24 mouse cellular contexts compared by ENCODE assay signal in genomic region chr5:125321836-125322235, GRCm38 (mm10). TPM values are rescaled to one million over a fixed set of nuclear protein-coding genes. Genes with fewer than 3 reads are reported as not detected.
DNase-seq lines count a peak whose midpoint lies in the region; ATAC-seq and TF ChIP-seq lines count a peak whose summit lies in the region.
"Had no signal": no experiment of that assay in that cellular context is flagged by ENCODE, and none has a peak within 500 bp of the region (broad histone marks: within the 10 kb centered on the region; RNA-seq: fewer than 3 reads in every experiment).

No protein-coding gene starts in this region.

- no peak overlapping the region for H3K4me2 ChIP-seq in forebrain, postnatal 0 days (ENCODE audit: low read depth)
- no peak overlapping the region for H3K4me2 ChIP-seq in forebrain, embryonic 14.5 days (ENCODE audit: low read length)
- H3K4me2 ChIP-seq: embryonic facial prominence, embryonic 13.5 days; forebrain, embryonic 15.5 days; heart, embryonic 12.5 days had no signal

- H3K4me3 ChIP-seq in forebrain, postnatal 0 days (ENCODE audit: low read depth, low read length), result no peak overlapping the region
- H3K4me3 ChIP-seq in forebrain, embryonic 14.5 days (ENCODE audit: low read depth, low read length), result no peak overlapping the region
- H3K4me3 ChIP-seq in left cerebral cortex, adult 2 months, result no peak overlapping the region
- H3K4me3 ChIP-seq: embryonic facial prominence, embryonic 13.5 days; forebrain, embryonic 15.5 days; heart, embryonic 12.5 days; layer of hippocampus, adult 2 months; limb, embryonic 10.5 days; myocyte had no signal

- H3K27ac ChIP-seq in forebrain, postnatal 0 days (ENCODE audit: low read depth, low read length), result no peak overlapping the region
- H3K27ac ChIP-seq in forebrain, embryonic 14.5 days (ENCODE audit: low read depth, low read length), result no peak overlapping the region
- no peak overlapping the region for H3K27ac ChIP-seq in left cerebral cortex, adult 2 months
- H3K27ac ChIP-seq: embryonic facial prominence, embryonic 13.5 days; forebrain, embryonic 15.5 days; layer of hippocampus, adult 2 months; limb, embryonic 10.5 days had no signal

- H3K4me1 ChIP-seq in forebrain, postnatal 0 days (ENCODE audit: insufficient read depth), result no peaks in the 10 kb centered on the region
- no peaks in the 10 kb centered on the region for H3K4me1 ChIP-seq in forebrain, embryonic 14.5 days (ENCODE audit: control insufficient read depth, insufficient read depth, low read length)

- peak; percentile 34 for DNase-seq in forebrain, postnatal 0 days
- DNase-seq in forebrain, embryonic 14.5 days (ENCODE audit: low spot score), result no peak
- DNase-seq in left cerebral cortex, adult 2 months (ENCODE audit: extremely low spot score in 1 of 2, low spot score in 2 of 2), result peak; percentile 19 to 24
- no peak for DNase-seq in left cerebral cortex, adult 11 months (ENCODE audit: low spot score)
- peak; percentile 43 for DNase-seq in right cerebral cortex, adult 18-20 months
- DNase-seq in right cerebral cortex, postnatal 14 days, result no peak
- DNase-seq in telencephalon, adult 2 months (ENCODE audit: low read depth, low spot score), result peak; percentile 60
- no peak for DNase-seq in adrenal gland, adult 18-20 months (ENCODE audit: low spot score in 2 of 2)
- DNase-seq: adrenal gland, postnatal 14 days; cerebellum, adult 11 months; cerebellum, postnatal 14 days; heart, postnatal 14 days; kidney, adult 8-10 months; kidney, postnatal 14 days; layer of hippocampus, postnatal 36 days; lung, adult 2 months; spleen, adult 18-20 months had no signal

- H3K27me3 ChIP-seq in forebrain, postnatal 0 days (ENCODE audit: insufficient read depth, low read length), result no peaks in the 10 kb centered on the region
- no peaks in the 10 kb centered on the region for H3K27me3 ChIP-seq in forebrain, embryonic 14.5 days (replicated peaks; ENCODE audit: control insufficient read depth, insufficient read depth, low read length)
- H3K27me3 ChIP-seq: embryonic facial prominence, embryonic 13.5 days; forebrain, embryonic 15.5 days; heart, embryonic 12.5 days; Patski had no signal

- ATAC-seq in forebrain, postnatal 0 days, result peak; percentile 69
- ATAC-seq in forebrain, embryonic 14.5 days, result no peak
- ATAC-seq: forebrain, embryonic 15.5 days; Patski had no signal

- no peak for TF ChIP-seq CTCF in forebrain, postnatal 0 days (IDR thresholded peaks at IDR 0.05; ENCODE audit: low read depth)
- no peak for TF ChIP-seq CTCF in left cerebral cortex, adult 2 months (IDR thresholded peaks at IDR 0.05)

- H3K36me3 ChIP-seq in forebrain, postnatal 0 days (ENCODE audit: insufficient read depth), result no peaks in the 10 kb centered on the region
- no peaks in the 10 kb centered on the region for H3K36me3 ChIP-seq in forebrain, embryonic 14.5 days (ENCODE audit: control insufficient read depth, insufficient read depth, low read length)
- H3K36me3 ChIP-seq: embryonic facial prominence, embryonic 13.5 days; forebrain, embryonic 15.5 days had no signal

- no peak overlapping the region for H3K9ac ChIP-seq in forebrain, postnatal 0 days
- H3K9ac ChIP-seq in forebrain, embryonic 14.5 days (ENCODE audit: low read length), result no peak overlapping the region
- H3K9ac ChIP-seq: embryonic facial prominence, embryonic 13.5 days; forebrain, embryonic 15.5 days; heart, embryonic 12.5 days had no signal

- 62% methylated on average over 3 of the region's 3 CpGs for WGBS in forebrain, postnatal 0 days
- WGBS in forebrain, embryonic 14.5 days, result 79% methylated on average over 3 of the region's 3 CpGs

- intact Hi-C loops in left cerebral cortex, adult 2 months (cut with DNase I), result no loop called here

- no peaks in the 10 kb centered on the region for H3K9me3 ChIP-seq in forebrain, postnatal 0 days (ENCODE audit: low read length)
- no peaks in the 10 kb centered on the region for H3K9me3 ChIP-seq in forebrain, embryonic 14.5 days (replicated peaks; ENCODE audit: control insufficient read depth, low read length)
- H3K9me3 ChIP-seq: embryonic facial prominence, embryonic 13.5 days; forebrain, embryonic 15.5 days; limb, embryonic 10.5 days had no signal

RNA-seq across cellular contexts. Expression of gene Scarb1, which starts 19.1 kb away (rescaled TPM):
- 45.2 and 52.7 TPM in 2 replicates for total RNA-seq in forebrain, postnatal 0 days (2014; rRNA removed)
- polyA plus RNA-seq in forebrain, postnatal 0 days (2015; fragmentation: Nextera tagmentation; extraction: Ambion mirVana), result 53.5 and 55.9 TPM in 2 replicates
- 17.6 and 21.7 TPM in 2 replicates for polyA plus RNA-seq in forebrain, embryonic 14.5 days (2014; fragmentation: Nextera tagmentation; extraction: Ambion mirVana)
- total RNA-seq in left cerebral cortex, adult 2 months (2021), result 10 to 100 TPM; 24.4 to 29.6 TPM
- 1,000 to 10,000 TPM; 2,973 to 3,724 TPM for total RNA-seq in adrenal gland, adult 18-20 months (2021)

Comparison
In these comparisons a context has a peak if more than half of its experiments do, and no peak if none do; other contexts are left out.
1. DNase-seq: peak in forebrain, postnatal 0 days (single experiment), left cerebral cortex, adult 2 months (2 of 2), right cerebral cortex, adult 18-20 months (single experiment) and telencephalon, adult 2 months (single experiment); none in forebrain, embryonic 14.5 days (single experiment), left cerebral cortex, adult 11 months (single experiment), right cerebral cortex, postnatal 14 days (single experiment) and adrenal gland, adult 18-20 months (0 of 2).
2. RNA of gene Scarb1, which starts 19.1 kb away (total RNA-seq): 2,973 to 3,724 TPM in adrenal gland, adult 18-20 months; 45.2 to 52.7 TPM in forebrain, postnatal 0 days and 24.4 to 29.6 TPM in left cerebral cortex, adult 2 months; every median in the first group is over 10 times any median in the second.